Mouse (Mus musculus) T-cell, adult 2 months (primary cell): ENCODE data around the gene 2410131K14Rik.

Source experiments
- DNase-seq: peaks from one replicate; pipeline ENCODE4 v3.0.0; 2022; ENCODE audit warnings: low spot score

The 2410131K14Rik gene

DNA sequence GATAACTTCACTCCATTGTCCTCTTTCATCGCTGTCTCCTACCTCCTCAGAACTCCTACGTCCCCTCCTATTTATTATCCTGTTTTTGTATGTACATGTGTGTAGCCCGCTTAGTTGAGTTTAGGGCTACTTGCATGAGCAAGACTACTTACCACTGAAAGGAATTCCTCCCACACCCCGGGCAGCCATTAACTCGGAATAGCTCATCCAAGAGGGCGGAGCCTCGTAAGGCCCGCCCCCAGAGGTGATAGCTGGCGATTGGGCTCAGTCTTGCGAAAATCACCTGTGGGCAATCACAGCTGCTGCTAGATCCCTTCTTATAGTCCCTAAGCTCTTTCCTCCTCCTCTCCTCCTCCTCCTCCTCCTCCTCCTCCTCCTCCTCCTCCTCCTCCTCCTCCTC lies 66.2 kb downstream of the 2410131K14Rik start:
- DNase-seq: no peak

DNA sequence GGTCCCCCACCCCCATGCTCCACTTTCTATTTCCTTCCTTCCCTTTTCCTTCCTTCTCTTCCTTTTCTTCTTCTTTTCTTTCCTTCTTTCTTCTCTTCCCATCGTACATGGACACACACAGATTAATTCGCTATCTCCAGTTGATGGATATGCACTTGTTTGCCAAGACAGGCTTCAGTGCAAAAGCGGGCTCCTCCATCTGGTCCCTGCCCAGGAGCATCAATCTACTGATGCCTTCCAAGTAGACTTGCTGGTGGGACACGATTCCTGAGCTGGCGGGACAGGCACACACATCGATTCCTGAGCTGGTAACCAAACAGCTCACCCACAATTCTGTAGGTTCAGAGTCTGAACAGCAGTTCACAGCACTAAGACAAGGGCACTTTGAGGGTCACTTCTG lies 68.7 kb downstream of the 2410131K14Rik start:
- DNase-seq: no peak
